Mouse (Mus musculus) Patski (cell line): ENCODE data around the gene Vangl1. TPM values are rescaled to one million over a fixed set of nuclear protein-coding genes. Genes with fewer than 3 reads are reported as not detected.
A peak's percentile ranks its signal among the peaks of the same experiment; 100 is the strongest.

ENCODE experiments used
- ATAC-seq: fragments of 100-300 bp; one replicate; pipeline ENCODE4 v1.8.0; 2021
- CTCF ChIA-PET: fragments of 350-600 bp; sonication (Branson Sonifier 250); formaldehyde crosslinking; loops from one replicate; lab custom pipeline; 2022; ENCODE audit warnings: inconsistent platforms; lab: Charles Lee
- POLR2A ChIA-PET: fragments of 350-600 bp; sonication (Branson Sonifier 250); formaldehyde crosslinking; loops from one replicate; lab custom pipeline; 2022; ENCODE audit warnings: antibody characterized with exemption, inconsistent platforms; lab: Charles Lee
- DNase-seq: peaks from one replicate; pipeline ENCODE4 v3.0.0-alpha.2; 2011; ENCODE audit warnings: low read depth, low spot score
- H3K27me3 ChIP-seq: fragments of 371-371 bp; one replicate; pipeline ENCODE4 v1.5.1; 2021
- CTCF ChIP-seq: fragments of 100-300 bp; IDR thresholded peaks from one replicate; pipeline ENCODE4 v1.5.1; 2021
- in situ Hi-C: fragments of 300-500 bp; cut with MboI; formaldehyde crosslinking; loops from 3 replicates; pipeline ENCODE4 v1.11.1; 2018; ENCODE audit warnings: low pct_unique_long_range_greater_than_20kb, mixed read lengths
- polyA plus RNA-seq: library from polyadenylated mRNA; unstranded; gene quantifications from one replicate; pipeline ENCODE4 v1.2.3, GENCODE M21; 2021

Vangl1 gene
- polyA plus RNA-seq, 1 experiment from 2014 or later: 43.6 TPM

DNA sequence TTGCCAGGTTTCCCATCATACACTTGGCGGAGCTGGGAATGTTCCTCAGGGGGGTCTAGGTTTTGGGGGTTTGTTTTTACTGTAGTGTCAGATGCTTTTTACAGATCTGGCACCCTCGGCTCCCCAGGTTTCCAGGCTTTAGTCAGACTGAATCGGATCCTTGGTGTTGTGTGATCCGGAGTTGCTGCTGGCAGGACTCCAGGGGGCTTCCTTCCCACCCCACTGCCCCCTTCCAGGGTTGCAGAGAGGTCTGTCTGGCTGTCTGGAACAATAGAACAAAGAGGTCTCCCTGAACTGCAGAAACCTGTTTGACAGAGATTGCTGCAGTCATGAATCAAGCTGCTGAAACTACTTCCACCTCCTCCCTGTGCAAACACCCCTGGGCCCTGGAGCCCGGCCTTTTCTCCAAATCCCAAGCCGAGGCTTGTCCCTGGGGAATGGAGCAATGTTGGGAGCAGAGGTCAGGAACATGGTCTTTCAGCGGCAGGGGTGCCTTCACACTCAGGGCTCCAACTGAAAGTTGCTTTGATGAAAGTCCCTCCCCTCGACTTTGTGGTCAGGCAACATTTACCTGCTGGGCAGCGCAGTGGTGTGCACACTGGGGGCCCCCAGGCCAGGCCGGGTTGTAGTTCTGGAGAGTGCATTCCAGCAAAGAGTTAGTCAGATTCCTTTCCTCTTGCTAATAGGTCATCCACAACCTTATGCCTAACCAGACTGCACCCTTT, 68.9 kb downstream of the Vangl1 start:
- TF ChIP-seq CTCF: no peak
- DNase-seq: no peak
- ChIA-PET POLR2A (interaction anchor here (0.6 to 1.2 kb wide), 3 partner anchors 11 to 187 kb away, joined by 3 to 14 read pairs (median 5); no protein-coding TSS in a partner anchor), CTCF (interaction anchor here (0.7 to 1.3 kb wide), 5 partner anchors 9 to 25 kb away, joined by 3 to 4 read pairs (median 3); no protein-coding TSS in a partner anchor)
- peak; percentile 83 for ATAC-seq
- in situ Hi-C loops: no loop called here
- H3K27me3 ChIP-seq: no peaks in the 10 kb centered on the region

DNA sequence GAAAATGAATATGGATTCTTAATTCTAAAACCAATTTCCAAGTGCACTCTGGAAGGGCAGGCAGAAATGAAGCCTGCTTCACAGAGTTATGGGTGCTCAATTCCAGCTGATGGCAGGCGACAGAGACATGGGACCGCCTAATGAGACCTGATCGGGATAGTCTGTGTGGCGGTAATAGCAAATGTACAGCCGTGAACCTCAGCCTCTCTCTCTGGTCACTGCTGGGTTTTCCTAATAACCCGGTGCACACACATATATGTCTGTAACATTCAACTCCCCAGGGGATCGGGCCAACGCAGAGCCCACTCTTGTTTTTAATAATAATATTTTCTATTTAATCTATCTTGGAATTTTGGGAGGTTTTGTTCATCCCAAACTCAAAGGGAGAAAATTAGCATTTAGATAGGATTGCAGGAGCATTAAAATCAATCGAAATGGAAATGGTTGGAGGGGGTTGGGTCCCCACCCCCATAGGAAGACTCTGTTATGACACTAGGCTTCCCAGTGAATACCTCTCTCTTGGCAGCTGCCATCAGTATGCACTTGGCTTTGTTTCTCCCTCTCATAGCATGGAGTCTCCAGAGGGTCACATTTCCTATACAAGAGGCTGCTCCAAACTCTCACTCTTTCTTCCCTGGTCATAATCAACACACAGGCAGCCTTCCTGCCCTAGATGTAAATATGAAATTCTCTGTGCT, 72.7 kb downstream of the Vangl1 start:
- no peak for DNase-seq
- TF ChIP-seq CTCF: no peak
- ChIA-PET POLR2A (interaction anchor here (0.9 kb wide), 1 partner anchor 14 kb away, joined by 3 read pairs; no protein-coding TSS in a partner anchor), CTCF (no interaction called here)
- ATAC-seq: no peak
- no peaks in the 10 kb centered on the region for H3K27me3 ChIP-seq
- in situ Hi-C loops: no loop called here

DNA sequence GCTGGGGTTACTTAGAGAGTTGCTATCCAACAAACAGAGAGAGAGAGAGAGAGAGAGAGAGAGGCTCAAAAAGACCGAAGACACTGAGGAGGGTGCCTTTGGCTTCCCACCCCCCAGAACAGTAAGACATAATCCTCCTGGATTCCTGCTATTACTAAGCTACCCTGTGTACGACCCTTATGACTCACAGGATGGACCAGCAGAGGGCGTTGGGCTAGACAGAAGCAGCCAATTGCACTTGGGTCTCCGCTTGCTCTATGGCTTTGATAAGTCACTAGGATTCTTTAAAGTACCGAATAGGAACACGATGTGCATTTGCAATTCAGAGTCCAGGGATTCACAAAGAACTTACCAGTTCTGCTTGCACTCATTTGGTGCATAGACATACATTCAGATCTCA, 74.0 kb downstream of the Vangl1 start:
- TF ChIP-seq CTCF: no peak
- in situ Hi-C loops: no loop called here
- POLR2A ChIA-PET: interaction anchor here (0.6 kb wide), 1 partner anchor 22 kb away, joined by 3 read pairs; no protein-coding TSS in a partner anchor
- H3K27me3 ChIP-seq: no peaks in the 10 kb centered on the region
- no peak for DNase-seq
- CTCF ChIA-PET: interaction anchor here (1.2 to 2.1 kb wide), 3 partner anchors 13 to 21 kb away, joined by 3 to 7 read pairs (median 3); no protein-coding TSS in a partner anchor
- no peak for ATAC-seq

DNA sequence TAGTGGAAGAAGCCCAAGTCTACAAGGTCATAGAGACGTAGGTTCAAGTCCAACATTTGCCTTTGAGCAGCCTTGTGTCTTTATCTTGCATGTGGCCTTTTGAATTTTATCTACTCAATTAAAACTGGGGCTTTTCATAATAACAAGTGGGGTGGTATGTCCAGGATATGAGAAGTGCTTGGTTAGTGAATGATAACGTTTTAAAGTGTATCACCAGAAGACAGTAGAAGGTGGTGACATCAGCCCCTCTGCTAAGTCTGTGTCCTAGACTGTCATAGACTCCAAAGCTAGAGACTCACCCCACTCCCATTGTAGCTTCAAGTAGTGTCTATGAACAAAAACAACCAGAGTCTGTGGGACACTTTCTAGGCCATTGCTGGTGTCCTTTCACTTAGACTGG, 76.3 kb downstream of the Vangl1 start:
- TF ChIP-seq CTCF: no peak
- ATAC-seq (no peak), DNase-seq (no peak)
- no peaks in the 10 kb centered on the region for H3K27me3 ChIP-seq
- in situ Hi-C loops: no loop called here
- ChIA-PET CTCF (interaction anchor here (1.0 kb wide), 1 partner anchor 11 kb away, joined by 4 read pairs; no protein-coding TSS in a partner anchor), POLR2A (interaction anchor here (0.6 kb wide), 1 partner anchor 226 kb away, joined by 3 read pairs; no protein-coding TSS in a partner anchor)

DNA sequence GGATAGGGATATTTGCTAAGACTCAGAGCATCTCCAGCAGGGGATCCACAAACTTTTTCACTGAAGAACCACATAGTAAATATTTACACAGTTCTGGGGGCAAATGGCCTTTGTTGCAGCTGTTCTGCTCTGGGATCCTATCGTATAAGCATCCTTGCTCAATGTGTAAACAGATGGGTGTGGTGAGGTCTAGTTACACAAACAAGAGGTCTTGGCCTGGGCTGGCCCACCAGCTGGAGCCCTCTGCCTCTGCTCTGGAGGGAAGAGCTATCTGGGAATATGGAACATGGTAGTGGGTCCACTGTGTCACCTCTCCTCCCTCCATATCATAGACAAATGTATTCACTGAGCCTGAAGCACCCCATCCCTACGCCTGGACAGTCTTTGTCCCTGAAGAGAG, 77.4 kb downstream of the Vangl1 start:
- POLR2A ChIA-PET: interaction anchor here (0.6 to 1.2 kb wide), 3 partner anchors 18 to 46 kb away, joined by 3 to 5 read pairs (median 4); no protein-coding TSS in a partner anchor
- ATAC-seq: no peak
- H3K27me3 ChIP-seq: no peaks in the 10 kb centered on the region
- in situ Hi-C loops: no loop called here
- CTCF ChIA-PET: no interaction called here
- no peak for TF ChIP-seq CTCF
- DNase-seq: no peak

DNA sequence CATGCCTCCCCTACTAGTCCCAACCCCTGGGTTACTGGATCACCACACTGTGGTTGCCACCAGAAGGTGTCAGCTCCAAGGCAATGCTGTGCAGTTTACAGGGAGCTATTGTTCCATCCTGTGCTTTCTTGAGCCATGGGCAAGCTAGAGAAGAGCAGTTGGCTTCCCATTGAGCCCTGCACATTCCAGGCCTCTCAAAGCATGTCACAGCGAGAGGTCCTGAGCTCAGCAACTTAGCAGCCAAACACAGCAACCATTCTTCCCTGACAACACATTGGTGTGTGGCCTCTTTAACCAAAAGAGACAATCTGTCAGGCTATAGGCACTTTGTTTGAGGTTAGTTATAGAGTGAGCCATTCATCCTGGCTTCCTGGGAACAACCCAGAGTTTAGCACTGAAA, 78.9 kb downstream of the Vangl1 start:
- DNase-seq (no peak), ATAC-seq (no peak)
- POLR2A ChIA-PET: interaction anchor here (1.2 kb wide), 1 partner anchor 45 kb away, joined by 4 read pairs; no protein-coding TSS in a partner anchor
- TF ChIP-seq CTCF: no peak
- CTCF ChIA-PET: interaction anchor here (0.8 to 1.7 kb wide), 5 partner anchors 14 to 117 kb away, joined by 3 to 5 read pairs (median 4); no protein-coding TSS in a partner anchor
- in situ Hi-C loops: no loop called here
- no peaks in the 10 kb centered on the region for H3K27me3 ChIP-seq

DNA sequence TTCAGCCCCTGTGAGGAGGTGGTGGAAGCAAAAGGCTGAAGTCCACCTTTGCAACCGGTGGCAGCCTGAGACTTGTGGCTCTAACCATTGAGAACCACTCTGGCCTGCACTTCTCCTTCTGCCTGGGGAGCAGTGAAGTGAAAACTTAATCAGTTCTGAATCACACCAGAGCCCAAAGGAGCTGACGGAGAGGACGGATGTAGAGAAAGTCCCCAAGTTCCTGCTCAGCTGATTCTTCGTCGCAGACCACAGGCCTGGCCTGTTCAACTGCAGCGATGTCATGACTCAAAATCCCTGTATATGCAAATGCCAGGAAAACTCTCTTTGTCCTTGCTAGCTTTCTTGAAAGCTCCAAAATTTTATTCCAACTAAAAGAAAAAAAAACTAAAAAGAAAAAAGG, 80.8 kb downstream of the Vangl1 start:
- in situ Hi-C loops: no loop called here
- ATAC-seq: peak; percentile 60
- peak; percentile 77 for DNase-seq
- ChIA-PET CTCF (interaction anchor here (1.1 to 1.4 kb wide), 4 partner anchors 12 to 24 kb away, joined by 3 to 4 read pairs (median 3); no protein-coding TSS in a partner anchor), POLR2A (no interaction called here)
- H3K27me3 ChIP-seq: no peaks in the 10 kb centered on the region
- no peak for TF ChIP-seq CTCF

DNA sequence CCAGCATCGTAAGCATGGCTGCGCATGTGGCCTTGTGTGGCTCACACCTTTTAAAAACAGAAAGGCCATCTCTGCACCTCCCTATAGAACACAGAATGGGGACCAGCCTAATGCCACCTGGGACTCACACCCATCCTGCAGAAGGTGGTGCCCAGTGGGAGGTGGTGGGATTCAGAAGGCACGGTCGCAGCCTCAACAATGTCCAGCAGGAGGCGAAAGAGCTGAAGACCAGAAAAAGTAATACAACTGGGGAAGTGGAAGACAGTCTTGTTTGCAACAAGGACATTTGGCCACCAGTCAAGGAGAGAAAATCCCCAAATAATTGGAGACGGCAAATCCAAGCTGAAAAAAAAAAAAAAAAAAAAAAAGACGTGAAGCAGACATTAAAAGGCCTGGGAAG, 82.4 kb downstream of the Vangl1 start:
- DNase-seq (no peak), ATAC-seq (no peak)
- in situ Hi-C loops: no loop called here
- CTCF ChIA-PET: interaction anchor here (0.7 to 2.4 kb wide), 8 partner anchors 10 to 122 kb away, joined by 3 to 7 read pairs (median 4); partner anchors contain the start of gene Vangl1
- peak; percentile 72 for TF ChIP-seq CTCF
- POLR2A ChIA-PET: interaction anchor here (1.0 kb wide), 1 partner anchor 14 kb away, joined by 4 read pairs; no protein-coding TSS in a partner anchor
- no peaks in the 10 kb centered on the region for H3K27me3 ChIP-seq

DNA sequence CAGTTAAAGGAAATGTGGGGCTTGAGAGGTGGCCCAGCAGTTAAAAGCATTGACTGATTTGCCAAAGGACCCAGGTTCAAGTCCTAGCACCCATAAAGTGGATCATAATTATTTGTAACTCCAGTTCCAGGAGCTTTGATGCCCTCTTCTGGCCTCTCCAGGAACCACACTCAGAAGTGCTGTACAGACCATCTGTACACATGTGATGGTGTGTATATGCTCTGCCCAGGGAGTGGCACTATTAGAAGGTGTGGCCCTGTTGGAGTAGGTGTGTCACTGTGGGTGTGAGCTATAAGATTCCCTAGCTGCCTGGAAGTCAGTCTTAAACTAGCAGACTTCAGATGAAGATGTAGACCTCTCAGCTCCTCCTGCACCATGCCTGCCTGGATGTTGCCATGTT, 83.5 kb downstream of the Vangl1 start:
- ChIA-PET POLR2A (interaction anchor here (0.6 to 0.7 kb wide), 2 partner anchors 20 to 298 kb away, joined by 4 to 8 read pairs; no protein-coding TSS in a partner anchor), CTCF (interaction anchor here (2.4 kb wide), 1 partner anchor 11 kb away, joined by 7 read pairs; no protein-coding TSS in a partner anchor)
- ATAC-seq (no peak), DNase-seq (no peak)
- in situ Hi-C loops: no loop called here
- no peak for TF ChIP-seq CTCF
- no peaks in the 10 kb centered on the region for H3K27me3 ChIP-seq
